Mouse (Mus musculus) C2C12 (cell line): Measurements from ENCODE around the gene Zfyve9.

Source experiments
- CEBPB ChIP-seq: IDR thresholded peaks from one replicate; pipeline ENCODE4 v1.6.1; 2011; ENCODE audit warnings: low read depth, mild to moderate bottlenecking, control low read depth, moderate library complexity
- CTCF ChIP-seq: IDR thresholded peaks from one replicate; pipeline ENCODE4 v1.5.1; 2011; ENCODE audit not compliant: control insufficient read depth, insufficient read depth, insufficient read length
- FOSL1 ChIP-seq: IDR thresholded peaks from one replicate; pipeline ENCODE4 v1.8.0; 2011; ENCODE audit warnings: mild to moderate bottlenecking, low read length; ENCODE audit not compliant: poor library complexity, insufficient read depth, severe bottlenecking
- MAX ChIP-seq: IDR thresholded peaks from one replicate; pipeline ENCODE4 v1.6.1; 2011; ENCODE audit warnings: mild to moderate bottlenecking, control low read depth
- MYOD1 ChIP-seq: IDR thresholded peaks from one replicate; pipeline ENCODE4 v1.6.1; 2011; ENCODE audit warnings: low read depth; ENCODE audit not compliant: control insufficient read depth, insufficient read length
- MYOG ChIP-seq: IDR thresholded peaks from one replicate; pipeline ENCODE4 v1.6.1; 2011; ENCODE audit not compliant: control insufficient read depth, insufficient read length; ENCODE audit errors: extremely low read depth
- USF1 ChIP-seq: IDR thresholded peaks from one replicate; pipeline ENCODE4 v1.6.1; 2011; ENCODE audit warnings: low read depth, mild to moderate bottlenecking, control low read depth, moderate library complexity

DNA sequence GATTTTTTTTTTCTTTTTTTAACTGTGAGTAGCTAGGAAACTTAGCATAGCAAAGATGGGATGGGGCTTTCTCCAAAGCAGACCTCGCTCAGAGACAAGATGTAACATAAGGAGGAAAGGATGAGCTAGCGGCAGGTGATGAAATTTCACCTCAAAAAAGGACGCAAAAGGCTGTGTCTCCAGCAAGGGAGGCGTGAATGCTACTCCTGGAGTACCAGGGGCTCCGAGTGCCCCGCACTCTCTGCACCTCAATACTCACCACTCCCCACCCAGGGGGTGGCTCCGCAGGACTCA is 888 bp downstream of the Zfyve9 start:
- TF ChIP-seq CTCF (no peak), MAX (no peak), MYOD1 (no peak), MYOG (no peak), USF1 (no peak), CEBPB (peak; percentile 7), FOSL1 (no peak)
